Mouse (Mus musculus) lung, adult 18-20 months (tissue): Measurements from ENCODE around the gene Susd1.

Experiments
- DNase-seq, 2 experiments: peaks; one replicate each; pipeline ENCODE4 v3.0.0; 2022; ENCODE audit warnings: mixed read lengths in 2 of 2

Gene Susd1

DNA sequence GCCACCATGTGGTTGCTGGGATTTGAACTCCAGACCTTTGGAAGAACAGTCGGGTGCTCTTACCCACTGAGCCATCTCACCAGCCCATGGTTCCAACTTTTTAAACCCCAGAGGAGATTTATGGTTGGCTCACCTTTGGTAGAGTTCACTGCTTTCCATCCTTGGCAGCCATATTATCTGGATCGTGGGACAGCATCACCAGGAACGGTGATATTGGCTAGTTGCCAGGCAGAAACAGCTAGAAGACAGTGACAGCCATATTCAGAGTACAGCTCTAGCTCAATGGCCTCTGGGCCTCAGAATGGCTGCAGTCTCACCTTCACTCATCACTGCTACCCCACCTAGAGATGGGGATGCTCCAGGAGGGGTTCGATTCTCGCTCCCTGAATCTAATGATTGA is 159.3 kb downstream of the Susd1 start:
- DNase-seq, result no peak

DNA sequence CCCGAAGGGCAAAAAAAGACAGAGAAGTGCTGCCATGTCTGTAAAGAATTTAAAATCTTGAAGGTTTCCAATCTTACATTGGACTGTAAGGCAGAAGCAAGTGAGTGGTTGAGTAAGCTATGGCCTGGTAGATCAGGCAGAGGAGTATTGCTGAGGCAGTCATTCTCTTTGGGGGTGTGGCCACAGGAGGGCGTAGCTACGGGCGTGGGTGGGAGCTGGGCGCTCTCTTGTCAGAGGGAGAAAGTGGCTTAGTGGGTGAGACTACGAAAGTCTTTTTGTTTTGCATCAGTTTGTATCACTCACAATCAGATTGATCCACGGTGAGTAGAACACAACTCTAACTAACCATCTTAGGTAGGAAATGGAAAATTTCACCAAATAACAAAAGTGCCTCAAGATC is 160.0 kb downstream of the Susd1 start:
- DNase-seq, result no peak

DNA sequence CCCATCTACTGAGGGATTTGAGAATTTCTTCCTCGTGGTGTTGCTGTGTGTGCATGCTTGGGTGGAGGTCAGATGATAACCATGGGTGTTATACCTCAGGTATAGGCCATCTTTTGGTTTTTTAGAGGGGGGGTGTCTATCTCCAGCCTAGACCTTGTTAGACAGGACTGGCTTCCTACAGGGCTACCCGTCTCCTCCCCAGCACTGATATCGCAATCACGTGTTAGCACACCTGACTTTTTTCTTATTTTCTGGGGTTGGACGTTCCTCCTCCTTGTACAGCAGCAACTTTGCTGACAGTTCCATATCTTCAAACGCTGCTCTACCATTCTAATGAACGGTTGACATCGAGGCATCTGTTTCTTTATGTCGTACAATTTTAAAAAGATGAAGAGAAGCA is 160.5 kb downstream of the Susd1 start:
- no peak for DNase-seq

GRCm38 (mm10) chr4:59275956-59276355 is 162.5 kb downstream of the Susd1 start:
- DNase-seq, result no peak

GRCm38 (mm10) chr4:59275494-59275893 is 162.9 kb downstream of the Susd1 start:
- no peak for DNase-seq

- DNase-seq, result no peak
Observed at GRCm38 (mm10) chr4:59274136-59274535, 164.3 kb downstream of the Susd1 start.

DNA sequence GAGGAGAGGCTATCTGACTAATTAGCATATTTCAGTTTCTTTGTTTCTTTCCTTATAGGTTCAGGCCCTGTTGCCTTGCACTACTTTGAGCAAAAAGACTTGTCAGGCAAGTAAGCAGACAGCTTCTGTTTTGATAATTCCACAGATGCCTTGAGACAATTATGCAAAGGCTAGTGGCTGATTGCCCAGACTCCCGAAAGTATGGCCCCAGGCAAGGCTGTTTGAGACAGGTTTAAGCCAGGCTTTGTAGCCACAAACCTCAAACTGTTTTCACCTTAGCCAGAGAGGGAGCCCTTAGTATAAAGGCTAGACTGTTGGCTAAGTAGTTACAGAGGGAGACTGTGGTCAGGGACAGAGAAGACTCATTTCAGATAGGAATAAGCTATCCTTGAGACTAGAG is 165.1 kb downstream of the Susd1 start:
- DNase-seq, result no peak

- no peak for DNase-seq
Observed at GRCm38 (mm10) chr4:59265631-59266030, 172.8 kb downstream of the Susd1 start.

DNA sequence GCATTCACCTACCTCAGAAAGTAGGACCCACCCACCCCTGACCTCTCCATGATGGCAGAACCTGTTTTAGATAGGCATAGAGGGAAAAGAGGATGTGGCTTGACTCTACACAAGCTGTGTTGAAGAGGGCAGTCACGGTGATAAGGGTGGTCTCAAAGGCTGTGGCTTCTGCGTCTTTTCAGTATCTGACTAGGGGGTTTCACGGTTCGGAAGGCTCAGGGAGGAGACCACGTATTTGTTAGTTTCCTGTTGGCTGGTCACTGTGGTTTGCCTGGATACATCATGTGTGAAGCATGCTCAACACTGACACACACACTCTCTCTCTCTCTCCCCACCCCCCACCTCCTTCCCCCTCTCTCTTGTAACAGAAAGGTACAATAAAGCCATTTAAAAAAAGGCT is 173.3 kb downstream of the Susd1 start:
- no peak for DNase-seq
